Mouse (Mus musculus): Measurements from ENCODE around the gene Atp1a1. TPM values are rescaled to one million over a fixed set of nuclear protein-coding genes. Genes with fewer than 3 reads are reported as not detected.

The Atp1a1 gene
- polyA plus RNA-seq, 1 experiment from 2014 or later: 136 TPM

DNA sequence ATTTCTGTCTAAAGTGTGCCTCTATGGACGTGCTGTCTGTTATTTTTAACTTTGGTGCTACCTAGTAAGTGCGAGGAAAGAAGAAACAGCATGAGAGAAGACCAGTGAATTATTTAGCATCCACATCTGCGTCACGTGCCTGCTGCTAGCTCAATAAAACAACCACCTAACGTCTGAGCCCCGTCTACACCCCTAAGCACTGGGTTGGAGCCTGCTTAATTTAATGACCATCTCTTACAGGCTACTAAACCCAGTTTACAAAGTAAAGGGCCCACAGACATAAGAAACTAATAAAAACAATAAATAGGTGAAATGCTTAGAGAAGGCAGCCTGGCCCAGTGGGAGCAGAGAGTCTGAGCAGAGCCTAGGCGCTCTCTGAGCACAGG is 11.2 kb downstream of the Atp1a1 start:
- Histone ChIP-seq H3K4me1 (replicated peaks; ENCODE audit: control insufficient read depth, insufficient read depth, low read length) (peaks cover 18% of the 10 kb centered on the region), H3K36me3 (ENCODE audit: control insufficient read depth, insufficient read depth, low read length) (peaks cover 51% of the 10 kb centered on the region), H3K9ac (ENCODE audit: low read depth, low read length) (no peak overlapping the region), H3K4me3 (ENCODE audit: low read depth, low read length) (no peak overlapping the region), H3K27me3 (replicated peaks; ENCODE audit: control insufficient read depth, insufficient read depth, low read length) (no peaks in the 10 kb centered on the region), H3K4me2 (no peak overlapping the region), H3K27ac (ENCODE audit: low read depth, low read length) (no peak overlapping the region), H3K9me3 (ENCODE audit: control insufficient read depth, low read length) (no peaks in the 10 kb centered on the region)
- ATAC-seq (replicated peaks; ENCODE audit: low FRiP score) (no peak), DNase-seq (ENCODE audit: low spot score) (no peak)
- WGBS: 85% methylated on average over 7 of the region's 7 CpGs

DNA sequence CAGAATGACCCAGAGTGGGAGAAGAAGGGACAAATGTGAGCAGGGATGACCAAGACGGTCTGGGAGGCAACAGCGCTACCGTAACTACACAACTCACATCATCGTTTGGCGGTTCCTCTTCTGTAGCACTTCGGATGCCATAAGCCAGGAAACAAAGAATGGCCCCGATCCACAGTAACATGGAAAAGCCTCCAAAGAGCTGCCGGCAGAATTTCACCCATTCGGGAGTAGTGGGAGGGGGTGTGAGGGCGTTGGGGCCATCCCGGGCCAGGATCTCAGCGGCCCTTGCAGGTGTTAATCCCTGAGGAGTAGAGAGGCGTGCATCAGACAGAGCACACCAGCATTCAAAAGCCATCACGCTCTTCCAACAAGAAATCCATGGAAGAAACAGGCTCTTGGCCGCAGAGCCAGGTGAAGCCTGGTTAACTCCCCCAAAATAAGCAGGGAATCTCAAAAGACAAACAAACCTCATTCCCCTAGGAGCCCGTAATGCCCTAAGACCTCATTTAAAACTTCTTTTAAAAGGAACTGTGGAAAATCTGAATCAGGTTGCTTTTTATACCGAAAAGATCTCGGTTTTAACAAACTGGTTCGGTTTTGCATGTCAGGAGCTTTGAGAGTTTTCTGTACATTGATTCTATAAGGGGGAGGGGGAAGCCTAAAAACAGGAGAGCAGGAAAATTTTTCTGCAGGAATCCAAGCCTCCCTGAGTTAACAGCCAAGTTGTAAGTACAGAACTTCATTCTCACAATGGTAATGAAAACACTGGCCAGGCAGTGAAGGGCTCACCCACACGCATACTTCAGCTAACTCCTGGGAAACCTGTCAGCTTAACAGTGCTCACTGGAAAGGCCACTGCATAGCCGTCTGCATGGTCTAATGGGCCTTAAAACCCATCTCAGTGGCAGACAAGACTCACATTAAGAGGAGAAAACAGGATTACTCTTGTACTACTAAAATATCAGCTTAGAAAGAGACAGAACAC is 11.9 kb downstream of the Atp1a1 start:
- 89% methylated on average over 21 of the region's 21 CpGs for WGBS
- DNase-seq (ENCODE audit: low spot score): no peak

DNA sequence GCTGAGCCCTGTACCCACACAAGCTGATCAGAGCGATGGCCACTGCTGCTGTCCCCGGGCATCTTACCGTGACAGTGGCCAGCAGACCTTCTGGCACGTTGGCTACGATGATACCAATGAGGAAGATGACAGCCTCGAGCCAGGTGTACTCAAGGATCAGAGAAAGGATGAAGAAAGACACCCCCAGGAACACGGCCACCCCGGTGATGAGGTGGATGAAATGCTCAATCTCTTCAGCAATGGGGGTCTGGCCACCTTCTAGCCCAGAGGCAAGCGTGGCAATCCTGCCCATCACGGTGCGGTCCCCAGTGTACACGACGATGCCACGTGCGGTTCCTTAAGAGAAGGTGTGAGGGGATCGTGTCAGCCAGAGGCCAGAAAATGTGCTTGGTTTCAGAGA is 14.1 kb downstream of the Atp1a1 start:
- no peaks in the 10 kb centered on the region for H3K9me3 ChIP-seq (ENCODE audit: control insufficient read depth, low read length)
- H3K4me1 ChIP-seq (replicated peaks; ENCODE audit: control insufficient read depth, insufficient read depth, low read length): no peaks in the 10 kb centered on the region
- H3K27ac ChIP-seq (ENCODE audit: low read depth, low read length): no peak overlapping the region
- no peak overlapping the region for H3K9ac ChIP-seq (ENCODE audit: low read depth, low read length)
- H3K4me3 ChIP-seq (ENCODE audit: low read depth, low read length): no peak overlapping the region
- 93% methylated on average over 16 of the region's 16 CpGs for WGBS
- no peaks in the 10 kb centered on the region for H3K27me3 ChIP-seq (replicated peaks; ENCODE audit: control insufficient read depth, insufficient read depth, low read length)
- H3K4me2 ChIP-seq: no peak overlapping the region
- H3K36me3 ChIP-seq (ENCODE audit: control insufficient read depth, insufficient read depth, low read length): peaks cover 72% of the 10 kb centered on the region
- ATAC-seq (replicated peaks; ENCODE audit: low FRiP score) (no peak), DNase-seq (ENCODE audit: low spot score) (no peak)

More for the DNA sequence above, 11.9 kb downstream of the Atp1a1 start:
- Histone ChIP-seq H3K4me3 (ENCODE audit: low read depth, low read length) (no peak overlapping the region), H3K36me3 (ENCODE audit: control insufficient read depth, insufficient read depth, low read length) (peaks cover 55% of the 10 kb centered on the region), H3K27ac (ENCODE audit: low read depth, low read length) (no peak overlapping the region), H3K9me3 (ENCODE audit: control insufficient read depth, low read length) (no peaks in the 10 kb centered on the region), H3K27me3 (replicated peaks; ENCODE audit: control insufficient read depth, insufficient read depth, low read length) (no peaks in the 10 kb centered on the region), H3K4me1 (replicated peaks; ENCODE audit: control insufficient read depth, insufficient read depth, low read length) (peaks cover 11% of the 10 kb centered on the region), H3K4me2 (no peak overlapping the region), H3K9ac (ENCODE audit: low read depth, low read length) (no peak overlapping the region)
- no peak for ATAC-seq (replicated peaks; ENCODE audit: low FRiP score)

DNA sequence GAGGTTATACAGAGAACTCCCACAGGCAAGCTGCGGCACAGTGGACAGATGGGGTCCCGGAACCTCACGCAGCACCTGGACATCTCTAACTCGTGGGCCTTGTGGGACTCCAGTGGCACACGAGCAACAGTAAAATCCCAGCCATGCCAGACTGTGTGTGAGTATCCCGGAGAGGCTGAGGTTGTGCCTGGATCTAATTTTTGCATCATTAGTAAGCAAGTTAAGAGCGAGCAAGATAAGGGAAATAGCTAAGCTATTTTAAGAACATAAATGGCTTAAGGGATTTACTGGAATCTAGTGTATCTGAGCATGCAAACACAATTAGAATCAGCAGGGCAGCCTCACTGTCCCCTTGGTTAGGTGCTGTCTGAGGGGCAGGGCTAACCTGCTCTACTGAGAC is 16.2 kb downstream of the Atp1a1 start:
- no peaks in the 10 kb centered on the region for H3K27me3 ChIP-seq (replicated peaks; ENCODE audit: control insufficient read depth, insufficient read depth, low read length)
- H3K4me3 ChIP-seq (ENCODE audit: low read depth, low read length): no peak overlapping the region
- ATAC-seq (replicated peaks; ENCODE audit: low FRiP score) (no peak), DNase-seq (ENCODE audit: low spot score) (no peak)
- no peaks in the 10 kb centered on the region for H3K9me3 ChIP-seq (ENCODE audit: control insufficient read depth, low read length)
- no peak overlapping the region for H3K27ac ChIP-seq (ENCODE audit: low read depth, low read length)
- H3K4me1 ChIP-seq (replicated peaks; ENCODE audit: control insufficient read depth, insufficient read depth, low read length): no peaks in the 10 kb centered on the region
- peaks cover 83% of the 10 kb centered on the region for H3K36me3 ChIP-seq (ENCODE audit: control insufficient read depth, insufficient read depth, low read length)
- H3K4me2 ChIP-seq: no peak overlapping the region
- 89% methylated on average over 7 of the region's 7 CpGs for WGBS
- H3K9ac ChIP-seq (ENCODE audit: low read depth, low read length): no peak overlapping the region

DNA sequence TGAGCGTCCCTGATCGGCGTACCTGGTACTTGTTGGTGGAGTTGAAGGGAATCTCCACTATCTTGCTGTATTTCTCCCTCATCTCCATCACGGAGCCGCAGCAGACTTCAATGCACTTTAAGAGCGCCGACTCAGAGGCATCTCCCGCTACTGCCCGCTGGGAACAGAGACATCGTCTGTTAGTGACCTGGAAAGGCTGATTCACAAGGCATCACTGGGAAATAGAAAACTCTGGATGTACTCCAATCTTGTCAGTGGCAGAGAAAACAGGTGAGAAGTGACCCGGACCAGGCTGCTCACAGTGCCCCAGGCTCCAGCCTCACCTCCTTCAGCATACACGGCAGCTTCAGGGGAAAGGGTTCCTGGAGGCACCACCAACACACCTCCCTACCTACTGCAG is 17.7 kb downstream of the Atp1a1 start:
- no peak for ATAC-seq (replicated peaks; ENCODE audit: low FRiP score)
- Histone ChIP-seq H3K9me3 (ENCODE audit: control insufficient read depth, low read length) (no peaks in the 10 kb centered on the region), H3K9ac (ENCODE audit: low read depth, low read length) (no peak overlapping the region), H3K4me2 (no peak overlapping the region), H3K4me3 (ENCODE audit: low read depth, low read length) (no peak overlapping the region), H3K27ac (ENCODE audit: low read depth, low read length) (no peak overlapping the region), H3K36me3 (ENCODE audit: control insufficient read depth, insufficient read depth, low read length) (peaks cover 81% of the 10 kb centered on the region), H3K27me3 (replicated peaks; ENCODE audit: control insufficient read depth, insufficient read depth, low read length) (no peaks in the 10 kb centered on the region), H3K4me1 (replicated peaks; ENCODE audit: control insufficient read depth, insufficient read depth, low read length) (no peaks in the 10 kb centered on the region)
- no peak for DNase-seq (ENCODE audit: low spot score)
- WGBS: 93% methylated on average over 12 of the region's 12 CpGs

DNA sequence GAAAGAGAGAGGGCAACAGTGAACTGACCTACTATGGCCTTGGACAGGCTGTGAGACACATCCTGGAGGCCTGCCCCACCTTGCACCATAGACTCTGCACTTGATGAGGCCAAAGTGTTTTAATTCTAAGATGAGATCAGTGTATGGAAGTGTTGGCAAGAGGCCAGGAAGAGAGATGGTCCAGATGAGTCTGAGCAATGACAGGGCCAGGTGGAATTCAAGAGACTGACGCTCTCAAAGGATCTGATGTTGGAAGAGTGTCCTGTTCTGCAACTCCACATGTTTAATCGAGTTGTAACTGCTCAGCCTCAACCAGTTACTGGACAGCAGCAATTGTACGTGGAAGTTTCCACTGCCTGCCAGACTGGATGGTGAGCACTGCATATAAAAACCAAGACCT is 26.4 kb downstream of the Atp1a1 start:
- DNase-seq (ENCODE audit: low spot score) (no peak), ATAC-seq (replicated peaks; ENCODE audit: low FRiP score) (no peak)
- H3K9ac ChIP-seq (ENCODE audit: low read depth, low read length): no peak overlapping the region
- no peak overlapping the region for H3K4me3 ChIP-seq (ENCODE audit: low read depth, low read length)
- no peak overlapping the region for H3K27ac ChIP-seq (ENCODE audit: low read depth, low read length)
- peaks cover 56% of the 10 kb centered on the region for H3K36me3 ChIP-seq (ENCODE audit: control insufficient read depth, insufficient read depth, low read length)
- WGBS: 92% methylated on average over 3 of the region's 3 CpGs
- H3K27me3 ChIP-seq (replicated peaks; ENCODE audit: control insufficient read depth, insufficient read depth, low read length): no peaks in the 10 kb centered on the region
- no peaks in the 10 kb centered on the region for H3K9me3 ChIP-seq (ENCODE audit: control insufficient read depth, low read length)
- H3K4me1 ChIP-seq (replicated peaks; ENCODE audit: control insufficient read depth, insufficient read depth, low read length): no peaks in the 10 kb centered on the region
- H3K4me2 ChIP-seq: no peak overlapping the region

DNA sequence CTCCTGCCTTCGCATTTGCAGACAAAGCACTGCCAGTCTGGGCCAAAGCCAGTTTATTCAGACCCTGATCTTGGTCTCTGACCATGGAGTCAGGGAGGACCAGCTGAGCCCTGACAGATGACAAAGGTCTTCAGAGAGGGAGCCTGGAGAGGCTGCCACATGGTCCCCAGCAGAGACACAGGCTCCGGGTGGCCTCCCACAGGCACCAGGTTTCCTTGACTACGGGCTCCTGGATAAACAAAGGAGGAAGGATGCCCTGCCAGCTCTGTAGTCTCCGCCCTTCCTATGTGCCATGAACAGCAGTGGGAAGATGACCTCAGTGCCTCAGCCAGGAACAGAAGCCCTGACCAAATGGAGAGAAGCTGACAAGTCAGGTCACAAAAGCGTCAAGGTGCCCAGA is 27.1 kb downstream of the Atp1a1 start:
- 78% methylated on average over 5 of the region's 5 CpGs for WGBS
- no peak overlapping the region for H3K4me2 ChIP-seq
- ATAC-seq (replicated peaks; ENCODE audit: low FRiP score): no peak
- H3K9me3 ChIP-seq (ENCODE audit: control insufficient read depth, low read length): no peaks in the 10 kb centered on the region
- H3K27me3 ChIP-seq (replicated peaks; ENCODE audit: control insufficient read depth, insufficient read depth, low read length): no peaks in the 10 kb centered on the region
- no peaks in the 10 kb centered on the region for H3K4me1 ChIP-seq (replicated peaks; ENCODE audit: control insufficient read depth, insufficient read depth, low read length)
- peaks cover 54% of the 10 kb centered on the region for H3K36me3 ChIP-seq (ENCODE audit: control insufficient read depth, insufficient read depth, low read length)
- no peak for DNase-seq (ENCODE audit: low spot score)
- H3K9ac ChIP-seq (ENCODE audit: low read depth, low read length): no peak overlapping the region
- H3K27ac ChIP-seq (ENCODE audit: low read depth, low read length): no peak overlapping the region
- no peak overlapping the region for H3K4me3 ChIP-seq (ENCODE audit: low read depth, low read length)

DNA sequence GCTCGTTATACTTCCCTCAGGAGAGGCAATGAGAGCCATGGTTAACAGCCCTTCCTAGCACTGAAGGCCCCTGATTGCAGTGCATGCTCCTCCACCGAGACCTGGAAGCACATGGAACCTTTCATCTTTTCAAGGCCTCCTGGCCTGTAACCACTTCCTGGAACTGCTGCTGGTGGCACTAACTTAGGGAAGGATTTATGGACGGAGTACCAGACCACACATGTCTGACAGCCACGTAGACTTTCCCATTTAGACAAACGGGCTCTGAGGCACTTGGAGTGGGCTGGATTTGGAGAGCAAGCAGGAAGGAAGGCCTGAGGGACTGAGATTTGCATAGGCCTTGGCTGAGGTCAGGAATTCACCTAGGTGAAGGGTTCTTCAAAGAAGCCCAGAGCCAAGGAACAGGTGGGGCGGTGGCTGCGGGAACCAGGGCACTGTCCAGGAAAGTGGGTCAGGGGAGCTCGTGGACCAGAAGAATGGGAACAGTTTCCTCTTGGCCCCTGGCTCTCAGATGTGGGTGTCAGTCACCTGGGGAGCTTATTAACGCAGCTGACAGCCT is 28.9 kb downstream of the Atp1a1 start:
- Histone ChIP-seq H3K9ac (ENCODE audit: low read depth, low read length) (no peak overlapping the region), H3K27me3 (replicated peaks; ENCODE audit: control insufficient read depth, insufficient read depth, low read length) (no peaks in the 10 kb centered on the region), H3K4me2 (no peak overlapping the region), H3K36me3 (ENCODE audit: control insufficient read depth, insufficient read depth, low read length) (peaks cover 38% of the 10 kb centered on the region), H3K4me3 (ENCODE audit: low read depth, low read length) (no peak overlapping the region), H3K9me3 (ENCODE audit: control insufficient read depth, low read length) (no peaks in the 10 kb centered on the region), H3K4me1 (replicated peaks; ENCODE audit: control insufficient read depth, insufficient read depth, low read length) (no peaks in the 10 kb centered on the region), H3K27ac (ENCODE audit: low read depth, low read length) (no peak overlapping the region)
- DNase-seq (ENCODE audit: low spot score) (no peak), ATAC-seq (replicated peaks; ENCODE audit: low FRiP score) (no peak)
- 72% methylated on average over 9 of the region's 9 CpGs for WGBS

All from liver, embryonic 11.5 days (tissue).